Mouse (Mus musculus) limb, embryonic 13.5 days (tissue): ENCODE measurements around the gene Nos1. TPM values are rescaled to one million over a fixed set of nuclear protein-coding genes. Genes with fewer than 3 reads are reported as not detected.

Experiments used
- polyA plus RNA-seq: library from polyadenylated mRNA; unstranded; fragments of >200 nt; fragmentation: Nextera tagmentation; extraction: Ambion mirVana; gene quantifications from 2 replicates; pipeline ENCODE4 v1.2.1, GENCODE M21; 2015

The Nos1 gene
- polyA plus RNA-seq, 1 experiment from 2014 or later: 0.28 TPM

Other genes starting within 250 kb of the Nos1 start
- 68.2 and 70.1 TPM in 2 replicates for gene Fbxo21, start 195.7 kb downstream of the Nos1 start, polyA plus RNA-seq
- 2.0 and 2.2 TPM in 2 replicates for gene Tesc, start 246.7 kb downstream of the Nos1 start, polyA plus RNA-seq